Mouse (Mus musculus) limb, embryonic 14.5 days (tissue): ENCODE results near the gene Vsx1. TPM values are rescaled to one million over a fixed set of nuclear protein-coding genes. Genes with fewer than 3 reads are reported as not detected.

Experiments
- ATAC-seq: fragments of 200-750 bp; cut with Nextera tagmentation; 2 replicates; pipeline ENCODE4 v1.8.0; 2017; ENCODE audit warnings: low read depth, moderate number of reproducible peaks, moderate TSS enrichment; ENCODE audit not compliant: low FRiP score
- DNase-seq: peaks from one replicate; pipeline ENCODE4 v3.0.0-alpha.2; 2015; ENCODE audit warnings: low spot score
- H3K27ac ChIP-seq: fragments of 300-500 bp; sonication (generic); replicated peaks from 2 replicates; pipeline ENCODE4 v1.5.1; 2014; ENCODE audit warnings: low read depth, mild to moderate bottlenecking, low read length, moderate library complexity, mixed read lengths
- H3K27me3 ChIP-seq: fragments of 300-500 bp; sonication (generic); 2 replicates; pipeline ENCODE4 v1.6.1; 2014; ENCODE audit warnings: low read length, mixed read lengths; ENCODE audit not compliant: control insufficient read depth, insufficient read depth
- H3K36me3 ChIP-seq: fragments of 300-500 bp; sonication (generic); 2 replicates; pipeline ENCODE4 v1.6.1; 2014; ENCODE audit warnings: mild to moderate bottlenecking, low read length, moderate library complexity, mixed read lengths; ENCODE audit not compliant: control insufficient read depth, insufficient read depth
- H3K4me1 ChIP-seq: fragments of 300-500 bp; sonication (generic); 2 replicates; pipeline ENCODE4 v1.6.1; 2014; ENCODE audit warnings: antibody characterized with exemption, low read length, mixed read lengths; ENCODE audit not compliant: control insufficient read depth, insufficient read depth
- H3K4me2 ChIP-seq: fragments of 300-500 bp; sonication (generic); replicated peaks from 2 replicates; pipeline ENCODE4 v1.6.1; 2014; ENCODE audit warnings: low read depth, mild to moderate bottlenecking, low read length, moderate library complexity; ENCODE audit not compliant: severe bottlenecking
- H3K4me3 ChIP-seq: fragments of 300-500 bp; sonication (generic); replicated peaks from 2 replicates; pipeline ENCODE4 v1.5.1; 2014; ENCODE audit warnings: low read length
- H3K9ac ChIP-seq: fragments of 300-500 bp; sonication (generic); 2 replicates; pipeline ENCODE4 v1.6.1; 2014; ENCODE audit warnings: mild to moderate bottlenecking, low read depth, low read length, moderate library complexity; ENCODE audit not compliant: severe bottlenecking
- H3K9me3 ChIP-seq: fragments of 300-500 bp; sonication (generic); 2 replicates; pipeline ENCODE4 v1.6.1; 2016; ENCODE audit warnings: low read length; ENCODE audit not compliant: control insufficient read depth
- POLR2A ChIP-seq: fragments of 200-500 bp; IDR thresholded peaks from 2 replicates; pipeline ENCODE4 v1.8.0; 2012; ENCODE audit warnings: inconsistent platforms, mild to moderate bottlenecking, moderate library complexity, borderline replicate concordance; ENCODE audit not compliant: insufficient read depth, insufficient read length; ENCODE audit errors: extremely low read depth
- WGBS: fragments of 180-500 bp; shearing (Covaris S2); extraction: QIAGEN DNeasy Blood & Tissue Kit; methylation state at CpG from one replicate; pipeline ENCODE4 v1.1.7; 2014; 5-methylcytosine and 5-hydroxymethylcytosine counted together
- polyA plus RNA-seq, 2 experiments: library from polyadenylated mRNA; depleted of rRNA in 1 of 2; stranded (reverse) in 1 of 2; unstranded in 1 of 2; fragments of >200 nt; fragmentation: Nextera tagmentation in 1 of 2; extraction: Ambion mirVana in 1 of 2; gene quantifications; 2 replicates each; pipeline versions ENCODE4 v1.2.1 to v1.2.3; 2012 to 2014

Vsx1 gene
- polyA plus RNA-seq (2012; rRNA removed): 0.01 and 0.03 TPM in 2 replicates
- polyA plus RNA-seq (2014; fragmentation: Nextera tagmentation; extraction: Ambion mirVana): not detected in 2 replicates

DNA sequence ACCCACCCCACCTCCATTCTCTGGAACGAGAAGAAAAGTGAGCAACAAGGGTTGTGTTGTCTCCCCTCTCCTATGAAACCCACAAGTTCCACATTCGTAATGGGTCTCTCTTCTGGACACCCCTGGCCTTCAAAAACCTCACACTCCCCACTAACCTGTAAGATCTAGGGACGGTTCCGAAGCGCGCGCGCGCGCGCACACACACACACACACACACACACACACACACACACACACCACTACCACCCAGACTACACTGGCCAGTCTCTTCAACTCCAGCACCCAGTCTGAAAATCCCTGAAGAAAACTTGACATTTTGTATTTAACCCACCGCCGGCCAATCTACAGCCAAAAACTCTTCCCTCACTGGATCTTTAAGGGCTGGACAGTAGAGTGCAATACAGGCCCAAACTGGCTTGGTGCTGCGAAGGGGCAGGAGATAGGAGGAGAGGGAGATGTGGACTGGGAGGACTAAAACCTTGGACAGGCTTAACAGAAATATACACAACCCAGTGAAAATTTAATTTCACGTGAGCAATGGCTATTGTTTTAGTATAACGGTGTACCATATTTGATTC, at the start of gene Vsx1:
TSS of gene Vsx1 (minus strand) at position 138 of the 578 bp plus-strand sequence.
- 48% methylated on average over 16 of the region's 16 CpGs for WGBS

DNA sequence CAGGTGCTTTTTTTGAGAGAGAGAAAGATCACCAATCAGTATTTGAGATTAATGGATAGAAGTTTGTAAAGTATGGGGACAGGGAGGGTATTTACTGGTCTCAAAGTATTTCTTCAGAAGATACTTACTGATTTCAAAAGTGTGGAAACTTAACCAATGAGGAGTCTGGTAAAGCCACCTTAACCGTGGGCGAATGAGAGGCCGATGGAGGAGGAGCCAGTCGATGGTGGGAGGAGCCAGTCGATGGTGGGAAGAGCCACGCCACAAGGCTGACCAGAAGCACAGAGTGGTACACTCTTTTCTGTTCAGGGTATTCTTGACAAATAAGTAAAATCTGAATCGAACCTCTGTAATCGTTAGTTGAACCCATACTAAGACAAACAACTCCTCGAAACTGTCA, 48.7 kb upstream of the Vsx1 start:
- Histone ChIP-seq H3K27ac (no peak overlapping the region), H3K4me3 (no peak overlapping the region), H3K9me3 (no peaks in the 10 kb centered on the region), H3K4me2 (no peak overlapping the region), H3K36me3 (no peaks in the 10 kb centered on the region), H3K9ac (no peak overlapping the region), H3K27me3 (no peaks in the 10 kb centered on the region), H3K4me1 (no peaks in the 10 kb centered on the region)
- DNase-seq: no peak
- 80% methylated on average over 9 of the region's 9 CpGs for WGBS
- TF ChIP-seq POLR2A: no peak
- ATAC-seq: no peak

More for the DNA sequence above, at the start of gene Vsx1:
- H3K4me2 ChIP-seq: peak within 1 kb of the TSS; percentile 63
- H3K4me1 ChIP-seq: peaks cover 6% of the 10 kb centered on the region; the same call in 1 of the 2 replicates
- no peak within 1 kb of the TSS for H3K27ac ChIP-seq
- 0 out of 2 replicates have a peak within 1 kb of the TSS, but pooled peaks have one; percentile 17 for H3K9ac ChIP-seq
- ATAC-seq: no peak
- H3K36me3 ChIP-seq: no peaks in the 10 kb centered on the region
- TF ChIP-seq POLR2A: no peak
- H3K9me3 ChIP-seq: no peaks in the 10 kb centered on the region
- peak within 1 kb of the TSS; percentile 39 for H3K4me3 ChIP-seq
- peaks cover 57% of the 10 kb centered on the region for H3K27me3 ChIP-seq
- DNase-seq: no peak

DNA sequence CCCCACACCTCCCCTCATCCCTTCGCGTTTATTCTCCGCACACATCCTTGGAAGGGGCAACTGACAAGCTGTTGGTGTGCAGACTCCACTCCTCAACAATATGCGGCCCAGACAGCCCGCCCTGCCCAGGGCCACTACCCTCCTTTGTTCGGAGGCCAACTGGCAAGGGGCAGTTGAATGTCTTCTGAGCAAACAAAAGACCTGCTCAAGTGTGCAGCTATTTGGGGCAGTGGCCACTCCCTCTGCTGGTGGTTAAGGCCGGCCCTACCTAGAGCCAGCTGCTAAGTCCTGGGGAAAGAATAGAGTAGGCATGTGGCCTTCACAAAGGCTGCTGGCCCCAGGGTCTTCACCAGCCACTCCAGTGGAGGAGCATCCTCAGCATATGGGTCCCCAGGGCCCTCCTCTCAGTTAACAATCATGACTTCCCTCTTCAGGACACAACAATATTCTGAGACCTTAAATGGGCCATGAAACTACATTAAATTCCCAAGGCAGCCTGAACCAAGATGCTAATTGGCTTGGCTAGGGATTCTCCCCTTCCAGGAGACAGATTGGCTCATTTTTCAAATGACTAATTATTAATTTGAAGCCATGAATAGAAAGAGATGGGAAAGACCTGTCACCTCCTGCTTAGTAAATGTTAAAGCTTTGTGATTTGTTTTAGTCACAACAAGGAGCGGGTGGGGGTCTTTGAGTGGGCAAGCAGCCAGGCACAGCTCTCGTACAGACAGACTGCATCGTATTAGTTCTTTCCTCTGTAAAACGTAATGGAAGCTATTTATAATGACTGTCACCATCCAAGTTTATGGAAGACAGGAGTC, 46.8 kb upstream of the Vsx1 start:
- Histone ChIP-seq H3K36me3 (no peaks in the 10 kb centered on the region), H3K27ac (no peak overlapping the region), H3K4me3 (no peak overlapping the region), H3K27me3 (no peaks in the 10 kb centered on the region), H3K9me3 (no peaks in the 10 kb centered on the region), H3K9ac (no peak overlapping the region), H3K4me2 (no peak overlapping the region), H3K4me1 (no peaks in the 10 kb centered on the region)
- WGBS: 71% methylated on average over 11 of the region's 11 CpGs
- no peak for DNase-seq
- TF ChIP-seq POLR2A: no peak
- no peak; the same call in 1 of the 2 replicates for ATAC-seq

DNA sequence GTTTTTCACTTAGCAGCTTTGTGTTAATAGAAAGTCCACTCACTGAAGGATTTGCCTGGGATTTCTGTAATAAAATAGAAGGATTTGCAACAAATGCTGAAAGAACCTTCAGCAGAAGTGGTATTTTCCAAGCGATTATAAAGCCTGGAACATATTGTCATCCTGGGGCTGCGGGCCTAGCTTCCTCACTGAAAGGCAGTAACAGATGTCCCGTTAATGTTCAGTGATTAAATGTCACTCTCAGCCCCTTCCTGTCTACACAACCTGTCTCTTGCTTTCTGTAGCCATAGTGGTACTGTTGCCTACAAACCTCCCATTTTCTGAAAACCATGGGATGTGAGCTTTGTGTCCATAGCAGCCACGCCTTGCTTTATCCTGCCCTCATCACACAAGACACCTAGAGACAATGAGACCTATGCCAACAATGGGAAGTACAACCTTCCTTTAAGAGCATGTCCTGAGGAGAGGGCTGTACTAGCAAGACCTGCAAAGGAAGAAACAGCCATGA, 23.1 kb upstream of the Vsx1 start:
- DNase-seq (no peak), ATAC-seq (no peak)
- WGBS: 54% methylated on average over 4 of the region's 4 CpGs
- Histone ChIP-seq H3K9me3 (no peaks in the 10 kb centered on the region), H3K27me3 (no peaks in the 10 kb centered on the region), H3K4me3 (no peak overlapping the region), H3K27ac (no peak overlapping the region), H3K36me3 (no peaks in the 10 kb centered on the region), H3K9ac (no peak overlapping the region), H3K4me1 (no peaks in the 10 kb centered on the region), H3K4me2 (no peak overlapping the region)
- TF ChIP-seq POLR2A: no peak

DNA sequence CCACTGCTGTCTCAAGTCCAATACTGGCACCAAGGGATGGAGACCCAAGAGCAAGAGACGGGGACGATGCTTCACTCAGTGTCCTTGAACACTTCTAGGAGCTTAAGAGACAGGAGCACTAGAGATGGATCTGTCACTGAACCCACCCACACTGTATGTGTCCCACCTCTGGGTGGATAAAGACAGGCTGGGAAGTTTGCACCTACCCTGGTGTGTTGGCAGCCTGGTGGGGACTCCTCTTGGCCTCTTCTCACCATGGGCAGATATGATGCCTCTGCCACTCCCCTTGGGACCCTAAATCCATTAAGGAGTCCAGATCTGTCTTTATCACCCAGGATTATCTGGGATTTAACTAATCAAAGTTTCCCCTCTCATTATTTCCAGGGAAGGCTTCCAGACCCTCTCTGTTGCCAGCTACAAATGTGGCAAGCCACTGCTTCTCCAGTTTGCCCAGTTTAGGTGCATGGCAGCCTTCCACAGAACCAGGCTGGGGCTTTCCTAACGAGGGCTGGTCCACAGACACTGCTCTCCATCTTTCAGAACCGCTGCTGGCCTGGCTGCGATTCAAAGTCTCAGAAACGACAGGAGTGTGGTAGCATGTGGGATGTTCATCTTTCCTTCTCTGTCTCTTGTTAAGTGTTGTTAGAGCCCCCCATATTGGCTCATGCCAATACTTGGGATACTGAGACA, 2.5 kb upstream of the Vsx1 start:
- H3K27ac ChIP-seq: no peak overlapping the region

More for the DNA sequence above, 2.5 kb upstream of the Vsx1 start:
- Histone ChIP-seq H3K9ac (no peak overlapping the region), H3K4me3 (no peak overlapping the region), H3K4me2 (no peak overlapping the region), H3K36me3 (no peaks in the 10 kb centered on the region), H3K9me3 (no peaks in the 10 kb centered on the region), H3K4me1 (peaks cover 6% of the 10 kb centered on the region; the same call in 1 of the 2 replicates), H3K27me3 (peaks cover 54% of the 10 kb centered on the region)
- DNase-seq (no peak), ATAC-seq (no peak)
- 66% methylated on average over 6 of the region's 6 CpGs for WGBS
- no peak for TF ChIP-seq POLR2A
